Mouse (Mus musculus): ENCODE measurements around the gene 1700021F07Rik.
A peak's percentile ranks its signal among the peaks of the same experiment; 100 is the strongest.

1700021F07Rik gene

DNA sequence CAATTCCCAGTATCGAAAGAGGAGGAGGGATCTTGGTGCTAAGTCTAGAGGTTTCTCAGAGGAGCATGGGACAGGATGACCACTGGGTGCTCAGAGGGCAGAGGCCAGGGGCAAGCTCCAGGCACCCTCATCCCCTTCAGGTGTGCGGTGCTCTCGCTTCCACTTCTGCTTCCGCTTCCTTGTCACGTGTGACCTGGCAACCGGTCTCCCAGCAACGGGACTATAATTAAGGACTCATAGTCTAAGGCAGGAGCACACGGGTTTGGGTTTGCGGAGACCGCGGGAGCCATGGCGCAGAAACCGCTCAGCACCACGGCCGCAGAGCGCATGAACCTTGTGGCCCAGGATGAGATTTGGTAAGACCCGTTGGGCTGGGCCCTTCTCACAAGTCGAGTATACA is at the start of gene 1700021F07Rik:
1700021F07Rik (plus strand) TSS at position 211 of the 400 bp plus-strand sequence.
- no peak for DNase-seq (ENCODE audit: low spot score)

DNA sequence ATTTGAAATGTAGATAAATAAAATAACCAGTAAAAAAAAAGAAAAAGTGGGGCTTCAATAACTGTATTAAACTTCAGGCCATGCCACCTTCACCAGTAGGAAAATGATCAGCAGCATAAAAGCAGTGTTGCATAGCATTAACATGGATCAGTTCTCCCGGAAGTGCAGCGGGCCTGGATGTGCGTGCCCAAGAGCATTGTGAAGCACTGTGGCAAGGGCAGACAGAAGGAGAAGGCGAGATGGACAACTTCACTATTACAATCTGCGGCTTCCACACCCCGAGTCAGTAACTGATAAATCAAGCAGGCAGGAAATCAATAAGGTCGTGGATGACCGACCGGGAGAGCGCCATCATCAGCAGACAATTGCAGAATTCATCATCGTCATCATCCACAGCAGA is 49.2 kb upstream of the 1700021F07Rik start:
- DNase-seq (ENCODE audit: low spot score), result no peak

DNA sequence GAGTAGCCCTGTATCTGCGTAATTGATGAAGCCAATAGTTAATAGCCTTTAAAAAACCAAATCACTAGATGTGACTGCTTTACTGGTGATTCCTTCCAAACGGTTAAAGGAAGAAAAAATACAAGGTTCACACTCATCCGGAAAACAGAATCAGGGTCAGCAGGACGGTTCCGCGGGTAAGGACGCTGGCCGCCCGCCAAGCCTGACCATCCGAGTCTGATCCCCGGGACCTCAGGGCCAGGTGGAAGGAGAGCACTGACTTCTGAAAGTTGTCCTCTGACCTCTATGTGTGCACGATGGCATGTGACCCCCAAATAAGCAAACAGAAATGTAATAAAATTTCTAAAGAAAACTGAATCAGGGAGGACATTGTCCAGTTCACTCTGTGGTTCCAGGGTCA is 43.3 kb upstream of the 1700021F07Rik start:
- no peak for DNase-seq (ENCODE audit: low spot score)

DNA sequence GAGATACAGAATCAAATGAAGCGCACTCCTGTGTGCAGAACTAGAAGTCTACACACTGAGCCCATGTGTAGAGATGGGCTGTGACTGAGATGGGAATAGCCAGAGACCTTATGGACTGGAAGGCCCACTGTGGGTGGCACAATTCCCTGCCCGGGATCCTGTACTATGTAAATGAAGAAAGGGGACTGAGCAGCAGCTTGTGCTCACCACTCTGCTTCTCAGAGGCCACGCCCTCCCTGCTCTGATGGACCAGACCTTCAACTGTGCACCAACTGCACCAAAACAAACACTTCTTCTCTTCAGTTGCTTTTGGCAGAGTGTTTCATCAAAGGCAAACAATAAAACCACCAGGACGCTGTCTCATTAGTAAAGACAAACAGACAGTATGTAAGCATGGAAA is 37.9 kb upstream of the 1700021F07Rik start:
- DNase-seq (ENCODE audit: low spot score), result no peak

DNA sequence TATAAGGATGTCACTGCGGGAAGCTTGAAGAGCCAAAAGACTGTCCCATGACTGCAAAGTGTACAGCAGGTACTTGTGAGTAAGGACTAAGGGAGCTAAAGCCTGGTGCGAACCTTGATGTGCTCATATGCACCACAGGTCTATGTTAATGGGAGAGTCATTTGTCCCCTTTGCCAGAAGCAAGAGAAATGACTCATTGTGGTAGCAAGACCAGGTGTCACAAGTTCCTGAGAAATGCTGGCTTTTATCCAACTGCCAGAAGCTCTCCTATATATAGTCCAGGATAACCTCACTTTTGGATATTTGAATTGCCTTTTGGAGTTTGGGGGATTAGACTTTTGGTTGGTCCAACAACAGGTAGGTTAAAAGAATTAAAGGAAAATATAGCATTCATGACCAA is 22.8 kb upstream of the 1700021F07Rik start:
- no peak for DNase-seq (ENCODE audit: low spot score)

DNA sequence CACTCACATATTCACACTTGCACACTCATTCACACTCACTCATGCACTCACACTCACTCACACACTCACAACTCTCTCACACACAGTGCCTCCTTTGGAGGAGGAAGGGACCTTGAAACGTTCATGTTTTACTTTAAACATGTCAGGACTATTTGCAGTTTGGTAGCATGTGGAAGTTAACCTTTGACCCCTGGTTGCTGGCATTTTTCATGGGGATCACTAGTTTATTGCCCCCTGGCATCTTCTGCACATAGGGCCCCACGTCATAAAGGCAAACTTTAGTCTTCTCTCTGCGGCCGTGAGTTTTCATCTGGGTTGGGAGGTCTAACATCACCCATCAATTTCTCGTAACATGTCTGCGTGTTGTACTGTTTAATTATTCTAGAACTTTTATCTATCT is 8.4 kb upstream of the 1700021F07Rik start:
- DNase-seq (ENCODE audit: low spot score), result no peak

DNA sequence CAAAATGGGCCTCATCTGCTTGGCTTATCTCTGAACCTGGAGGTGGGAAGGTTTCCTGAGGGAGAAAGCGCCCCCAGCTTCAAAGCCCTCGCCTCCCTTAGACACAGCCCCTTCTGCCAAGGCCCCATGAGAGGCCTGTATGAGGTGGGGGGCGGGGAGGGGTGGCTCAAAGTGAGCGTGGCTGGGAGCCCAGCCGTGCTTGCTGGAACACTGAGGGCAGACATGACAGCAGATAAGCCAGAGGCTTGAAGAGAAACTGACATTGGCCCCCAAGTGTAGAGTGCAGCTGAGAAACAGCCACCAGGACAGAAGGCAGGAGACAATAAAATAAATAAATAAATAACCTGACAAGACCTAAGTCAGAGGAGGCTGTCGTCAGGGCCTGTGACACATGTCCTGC is 7.2 kb upstream of the 1700021F07Rik start:
- no peak for DNase-seq (ENCODE audit: low spot score)

DNA sequence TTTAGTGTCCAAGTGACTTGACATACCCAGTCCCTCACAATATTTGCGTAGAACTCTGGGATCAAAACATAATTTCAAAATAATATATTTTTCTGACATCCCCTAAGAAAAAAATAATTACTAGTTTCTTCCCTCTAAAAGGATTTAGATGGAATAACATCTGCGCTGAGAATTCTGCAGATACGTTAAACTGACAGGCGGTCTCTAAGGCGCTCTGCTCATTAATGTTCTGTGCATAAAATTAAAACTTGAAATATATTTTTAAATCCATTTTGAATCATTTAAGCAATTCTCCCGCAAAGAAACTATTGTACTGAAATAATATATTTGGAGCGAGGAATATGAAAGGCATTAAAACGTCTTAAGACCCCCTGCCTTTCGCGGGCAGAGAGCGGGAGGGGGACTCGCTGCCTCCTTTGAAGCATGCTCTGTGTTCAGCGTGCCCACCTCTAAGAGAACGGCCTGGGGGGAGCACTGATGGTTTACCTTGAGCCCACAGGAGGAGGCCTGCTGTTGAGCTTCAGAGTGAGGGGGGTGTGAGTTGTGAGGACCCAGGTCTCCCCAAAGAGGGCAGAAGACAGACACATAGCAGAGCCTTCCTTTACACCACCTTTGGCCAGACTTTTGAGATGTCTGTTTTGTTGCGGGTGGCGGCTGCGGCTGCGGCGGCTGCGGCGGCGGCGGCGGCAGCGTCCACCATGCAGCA is 6.1 kb upstream of the 1700021F07Rik start:
- DNase-seq (ENCODE audit: low spot score), result no peak

DNA sequence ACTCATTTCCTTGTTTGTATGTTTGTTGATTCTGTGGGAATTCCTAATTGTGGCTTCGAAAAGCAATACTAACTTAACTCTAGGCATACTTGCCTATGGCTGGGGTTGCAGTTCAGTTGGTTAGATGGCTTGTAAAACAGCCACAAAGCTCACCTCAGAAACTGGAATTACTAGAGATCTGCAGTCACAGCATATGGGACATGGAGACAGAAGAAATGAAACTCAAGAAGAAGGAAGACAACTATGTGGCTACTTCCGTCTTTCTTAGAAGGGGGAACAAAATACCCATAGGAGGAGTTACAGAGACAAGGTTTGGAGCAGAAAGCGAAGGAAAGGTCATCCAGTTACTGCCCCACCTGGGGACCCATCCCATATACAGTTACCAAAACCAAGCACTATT is 6.1 kb downstream of the 1700021F07Rik start:
- no peak for DNase-seq (ENCODE audit: low spot score)

DNA sequence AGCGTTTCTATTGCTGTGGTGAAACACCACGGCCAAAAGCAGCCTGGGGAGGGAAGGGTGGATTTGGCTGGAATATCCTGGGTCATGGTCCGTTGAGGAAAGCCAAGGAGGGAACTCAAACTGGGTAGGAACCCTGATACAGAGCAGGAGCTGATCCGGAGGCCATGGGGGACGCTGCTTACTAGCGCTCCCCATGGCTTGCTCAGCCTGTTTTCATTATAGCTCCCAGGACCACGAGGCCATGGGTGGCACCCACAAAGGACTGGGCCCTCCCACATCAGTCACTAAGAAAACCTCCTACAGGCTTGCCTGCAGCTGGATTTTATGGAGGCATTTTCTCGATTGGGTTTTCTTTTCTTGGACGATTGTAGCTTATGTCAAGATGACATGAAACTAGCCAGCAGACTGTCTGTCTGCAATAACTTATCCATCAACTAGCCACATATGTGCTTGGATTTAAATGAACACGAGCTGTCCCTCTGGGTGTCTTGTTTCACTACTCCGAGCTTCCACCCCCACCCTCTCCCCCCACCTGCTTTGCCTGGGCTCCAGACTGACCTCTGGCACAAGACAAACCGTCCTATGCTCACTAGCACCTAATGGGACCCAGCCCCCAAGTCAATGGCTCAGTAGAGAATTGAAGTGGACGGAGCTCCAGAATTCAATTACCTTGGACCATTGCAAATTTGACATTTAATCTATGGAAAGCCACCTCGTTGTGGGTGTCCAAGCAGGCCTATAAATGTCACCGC is 10.5 kb downstream of the 1700021F07Rik start:
- DNase-seq (ENCODE audit: low spot score), result no peak

DNA sequence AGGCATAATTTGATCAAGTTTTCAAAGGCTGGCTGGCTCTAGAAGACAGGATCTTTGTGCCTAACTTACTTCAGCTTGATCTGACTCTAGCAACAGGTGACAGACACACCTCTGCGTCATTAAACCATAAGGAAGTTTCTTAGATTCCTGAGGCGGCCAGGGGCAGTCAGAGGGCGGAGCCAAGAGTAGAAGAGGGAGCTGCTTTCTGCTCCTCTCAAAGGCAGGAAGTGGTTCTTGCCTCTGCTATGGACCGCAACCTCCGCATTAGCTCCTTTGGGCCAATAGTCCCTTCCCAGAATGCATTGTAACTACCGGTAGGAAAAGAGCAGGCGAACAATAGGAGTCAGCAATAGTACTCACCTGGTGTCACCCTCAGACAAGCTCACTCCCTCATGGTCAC is 12.2 kb downstream of the 1700021F07Rik start:
- no peak for DNase-seq (ENCODE audit: low spot score)

DNA sequence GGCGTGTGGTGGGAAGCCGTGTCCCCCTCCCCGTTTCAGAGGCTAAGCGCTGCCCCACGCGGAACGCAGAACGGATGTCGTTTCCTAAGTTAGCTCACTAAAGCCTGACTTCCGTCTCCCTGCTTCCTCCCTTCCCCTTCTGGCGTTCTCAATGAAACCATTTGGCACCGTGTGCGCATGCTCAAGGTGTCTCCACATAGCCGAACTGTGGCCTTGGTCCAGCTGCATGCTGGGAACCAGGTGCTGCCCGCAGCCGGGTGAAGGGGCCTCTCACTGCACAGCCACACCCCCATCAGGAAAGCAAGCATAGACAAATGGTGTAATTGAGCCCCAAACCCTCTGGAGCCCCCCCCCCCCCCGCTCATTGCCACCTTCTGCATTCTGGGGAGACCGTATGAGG is 13.0 kb downstream of the 1700021F07Rik start:
- DNase-seq (ENCODE audit: low spot score), result no peak

DNA sequence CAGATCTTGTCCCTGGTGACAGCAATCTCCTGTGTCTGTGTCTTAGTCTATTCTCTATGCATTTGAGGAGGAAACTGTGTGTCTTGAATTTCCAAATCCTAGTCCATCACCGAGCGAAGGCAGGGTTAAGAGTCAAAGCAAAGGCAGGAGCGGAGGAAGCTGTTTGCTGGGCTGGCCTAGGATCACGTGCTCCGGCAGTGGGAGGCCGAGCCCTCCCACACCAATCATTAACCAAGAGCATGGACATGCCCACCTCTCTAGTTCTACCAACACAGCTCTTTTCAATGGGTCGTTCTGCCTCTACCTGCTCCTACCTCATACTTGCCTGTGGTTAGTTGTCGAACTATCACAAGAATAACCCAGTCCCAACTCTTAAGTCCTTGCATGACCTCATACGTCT is 13.5 kb downstream of the 1700021F07Rik start:
- DNase-seq (ENCODE audit: low spot score), result no peak

DNA sequence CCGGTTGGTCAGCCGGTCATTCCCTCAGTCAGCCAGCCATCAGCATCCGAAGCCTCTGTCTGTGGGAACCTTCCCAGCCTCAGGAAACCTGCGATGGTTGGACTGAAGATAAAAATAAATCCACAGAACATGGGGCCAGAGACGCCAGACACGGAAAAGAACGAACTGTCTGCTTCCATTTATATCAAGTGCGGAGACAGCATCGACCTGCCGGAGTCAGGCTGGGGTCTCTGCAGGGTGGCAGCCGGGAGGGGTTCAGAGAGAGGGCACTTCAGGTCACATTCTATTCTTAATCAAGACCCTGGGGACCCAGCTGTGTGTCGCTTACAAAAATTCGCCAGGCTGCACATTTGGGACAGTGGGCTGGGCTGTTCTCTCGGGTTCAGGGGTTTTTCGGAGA is 17.4 kb downstream of the 1700021F07Rik start:
- DNase-seq (ENCODE audit: low spot score), result no peak

DNA sequence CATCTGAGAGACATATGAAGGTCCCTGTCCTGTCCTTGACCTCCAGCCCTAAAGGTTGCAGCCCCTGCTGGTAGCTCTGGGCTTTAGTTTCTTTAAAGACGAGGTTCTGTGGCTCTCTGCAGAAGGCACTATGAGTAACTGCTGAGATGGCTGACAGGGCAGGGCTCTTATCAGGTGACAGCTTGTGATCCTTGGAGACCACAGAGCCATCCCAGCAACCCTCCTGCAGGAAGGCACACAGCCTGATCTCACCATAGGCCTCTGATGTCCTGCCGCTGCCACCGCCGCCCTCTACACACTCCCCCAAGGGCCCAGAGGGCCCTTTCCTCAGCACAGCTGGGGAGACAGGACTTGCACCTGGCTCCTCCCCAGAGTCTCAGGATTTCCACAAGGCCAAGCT is 19.4 kb downstream of the 1700021F07Rik start:
- no peak for DNase-seq (ENCODE audit: low spot score)

DNA sequence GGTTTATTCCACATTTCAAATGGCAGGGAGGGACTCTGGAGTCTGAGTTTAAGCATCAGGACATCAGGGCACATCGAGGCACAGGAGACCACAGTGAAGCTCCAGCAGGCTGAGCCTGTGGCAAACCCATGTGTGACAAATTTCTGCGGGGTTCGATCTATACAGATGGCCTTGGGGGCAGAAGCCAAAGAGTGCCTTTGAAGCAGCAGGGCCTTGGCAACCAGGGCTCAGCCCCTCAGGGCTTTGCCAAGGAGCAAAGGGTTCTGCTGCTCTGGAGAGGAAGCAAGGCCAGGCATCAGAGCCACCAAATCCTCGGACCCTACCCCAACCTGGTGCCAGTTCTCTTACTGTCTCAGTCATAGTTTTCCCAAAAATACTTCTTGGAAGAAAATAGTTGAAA is 20.3 kb downstream of the 1700021F07Rik start:
- no peak for DNase-seq (ENCODE audit: low spot score)

DNA sequence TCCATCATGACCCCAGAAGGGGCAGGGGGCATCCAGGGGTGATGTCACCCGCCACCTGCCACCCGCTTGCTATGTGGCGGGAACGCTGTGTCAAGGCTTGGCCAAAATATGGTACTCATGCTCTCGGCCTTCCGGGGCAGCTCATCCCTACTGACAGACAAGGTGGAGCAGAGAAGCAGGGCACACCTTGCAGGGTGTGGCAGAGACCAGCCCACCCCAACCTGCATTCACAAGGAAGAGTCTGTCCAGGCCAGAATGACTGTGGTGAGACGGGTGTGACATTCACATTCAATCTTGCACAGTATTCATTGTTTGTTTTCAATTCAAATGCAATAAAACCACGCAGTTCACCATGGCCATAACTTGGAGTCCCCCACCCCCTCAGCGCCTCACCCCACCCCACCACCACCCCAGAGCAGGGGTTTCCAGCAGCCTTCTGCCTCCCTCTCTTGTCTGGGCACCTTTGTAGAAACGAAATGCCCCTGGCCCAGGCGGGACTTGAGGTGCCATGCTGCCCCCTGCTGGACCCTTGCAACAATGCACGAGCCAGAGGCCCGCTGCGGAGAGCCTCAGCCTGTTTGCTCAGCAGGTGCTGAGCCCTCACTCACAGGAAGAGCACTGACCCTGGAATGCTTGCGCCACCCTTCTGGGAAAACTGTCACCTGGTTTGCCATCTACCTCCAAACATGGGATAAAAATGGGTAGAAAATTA is 23.8 kb downstream of the 1700021F07Rik start:
- peak; percentile 78 for DNase-seq (ENCODE audit: low spot score)

DNA sequence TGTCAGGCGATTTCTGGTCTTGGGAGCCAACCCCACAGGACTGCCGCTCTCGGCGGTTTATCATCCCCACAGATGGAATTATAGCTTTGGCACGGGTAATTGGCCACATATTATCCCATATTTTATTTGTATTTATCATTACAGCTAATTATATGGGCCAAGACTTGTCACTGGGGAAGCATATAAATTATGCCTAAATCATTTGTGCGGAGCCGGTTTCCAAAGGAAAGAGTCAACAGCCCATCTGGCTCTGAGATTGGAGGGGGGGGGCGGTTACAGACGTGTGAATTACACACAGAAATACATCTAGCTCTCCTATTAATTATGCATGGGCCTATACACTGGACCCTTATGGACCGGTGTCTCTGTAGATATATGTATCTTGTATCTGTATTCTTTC is 26.9 kb downstream of the 1700021F07Rik start:
- DNase-seq (ENCODE audit: low spot score), result no peak

DNA sequence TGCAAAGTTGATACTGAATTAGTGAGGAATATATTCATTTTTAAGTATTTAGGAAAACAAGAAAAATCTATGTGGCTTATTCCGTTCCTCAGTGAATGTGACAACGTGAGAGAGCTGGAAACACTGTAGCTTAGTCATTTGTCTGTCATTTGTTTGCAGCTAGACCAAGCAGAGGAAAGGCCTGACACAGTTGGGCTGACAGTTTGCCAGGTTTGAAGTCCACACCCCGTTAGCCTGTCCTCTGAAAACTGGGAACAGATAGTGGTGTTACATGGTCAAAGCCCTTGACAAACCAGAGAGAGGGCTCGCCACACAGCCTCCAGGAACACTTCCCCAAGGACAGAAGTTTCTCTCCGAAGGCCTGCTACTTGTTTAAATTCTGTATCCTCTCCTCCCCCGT is 28.3 kb downstream of the 1700021F07Rik start:
- DNase-seq (ENCODE audit: low spot score), result no peak

DNA sequence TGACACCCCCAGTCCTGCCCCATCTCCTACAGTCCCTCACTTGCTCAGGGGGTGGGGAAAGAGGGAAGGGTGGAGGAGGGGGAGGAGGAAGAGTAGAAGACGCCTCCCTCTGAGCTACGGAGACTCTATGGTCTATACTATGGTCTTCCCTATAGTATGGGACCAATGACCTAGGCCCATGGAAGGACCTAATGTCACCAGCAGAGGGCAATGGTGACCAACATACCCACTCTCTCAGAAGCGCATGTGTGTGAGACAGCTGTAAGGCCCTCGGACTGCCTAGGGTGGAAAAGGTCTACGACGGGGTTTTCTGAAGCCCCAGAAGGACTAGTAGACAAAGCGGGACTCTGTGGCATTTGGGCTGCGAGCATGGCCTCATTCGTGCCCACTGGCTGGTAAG is 31.5 kb downstream of the 1700021F07Rik start:
- DNase-seq (ENCODE audit: low spot score), result no peak

DNA sequence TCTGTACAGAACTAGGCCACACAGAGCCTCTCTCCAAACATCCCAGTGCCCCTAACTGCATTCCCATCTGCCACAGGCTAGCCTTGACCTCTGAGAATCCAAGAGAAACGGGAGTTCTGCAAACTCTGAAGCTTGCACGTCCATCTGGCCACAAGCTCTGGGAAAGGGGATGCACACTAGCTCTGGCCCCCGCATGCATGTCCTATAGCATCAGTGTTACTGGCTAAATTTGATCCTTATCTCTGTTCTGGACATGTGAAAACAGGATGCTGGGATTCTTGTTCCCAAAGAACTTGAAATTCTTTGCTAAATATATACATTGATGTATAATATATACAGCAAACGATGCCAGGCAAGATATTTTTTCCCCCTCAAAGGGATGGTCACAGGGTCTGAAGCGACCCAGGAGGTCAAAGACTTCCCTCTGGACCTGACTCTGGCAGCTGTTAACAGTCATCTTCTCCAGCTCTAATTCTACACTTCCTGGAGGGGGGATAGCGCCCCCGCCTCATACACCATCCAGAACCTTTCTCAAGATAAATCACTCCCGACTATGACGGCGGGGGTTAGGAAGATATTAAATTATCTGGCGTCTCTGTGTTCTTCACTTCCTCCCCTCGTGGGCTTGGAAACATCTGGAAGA is 36.5 kb downstream of the 1700021F07Rik start:
- DNase-seq (ENCODE audit: low spot score), result no peak

DNA sequence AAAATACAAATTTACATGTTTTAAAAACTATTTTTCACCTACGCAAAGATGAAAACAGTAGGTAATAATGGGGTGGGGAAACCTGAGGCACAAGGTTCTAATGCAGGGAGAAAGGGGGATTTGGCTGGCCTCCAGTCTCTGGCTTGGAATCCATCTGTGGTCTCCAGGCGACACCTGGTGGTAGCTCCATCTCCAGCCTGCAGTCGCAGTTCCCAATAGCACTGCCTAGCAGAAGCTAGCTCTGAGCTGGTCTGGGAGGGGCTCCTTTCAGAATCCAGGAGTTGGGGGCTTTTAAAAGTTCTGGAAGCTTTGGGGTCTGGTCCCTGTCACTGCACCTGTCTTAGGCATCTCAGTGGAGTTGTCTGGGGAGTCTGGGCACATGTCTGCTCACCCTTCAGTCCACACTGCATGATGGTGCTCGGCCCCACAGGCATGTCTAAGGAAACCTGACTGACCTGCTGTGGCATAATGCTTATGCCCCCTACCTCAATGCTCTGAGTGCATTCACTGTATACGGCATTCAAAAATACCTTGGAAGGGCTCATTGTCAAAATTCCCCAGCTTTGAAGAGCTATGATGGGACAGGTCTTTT is 39.6 kb downstream of the 1700021F07Rik start:
- DNase-seq (ENCODE audit: low spot score), result peak; percentile 62

Data from ovary, postnatal 36 days (tissue).